Mouse (Mus musculus) midbrain, postnatal 0 days (tissue): ENCODE measurements around the gene Aph1c. TPM values are rescaled to one million over a fixed set of nuclear protein-coding genes. Genes with fewer than 3 reads are reported as not detected.

Experiments
- ATAC-seq: fragments of 200-750 bp; cut with Nextera tagmentation; 2 replicates; pipeline ENCODE4 v1.8.0; 2017; ENCODE audit warnings: moderate number of reproducible peaks, mild to moderate bottlenecking, moderate TSS enrichment, moderate library complexity; ENCODE audit not compliant: low FRiP score
- DNase-seq: peaks from one replicate; pipeline ENCODE4 v3.0.0-alpha.2; 2015; ENCODE audit warnings: low spot score
- H3K27ac ChIP-seq: fragments of 300-500 bp; sonication (generic); 2 replicates; pipeline ENCODE4 v1.5.1; 2014; ENCODE audit warnings: low read depth, mild to moderate bottlenecking, low read length, mixed read lengths
- H3K27me3 ChIP-seq: fragments of 300-500 bp; sonication (generic); 2 replicates; pipeline ENCODE4 v1.6.1; 2014; ENCODE audit warnings: low read length, control low read depth, mixed read lengths; ENCODE audit not compliant: insufficient read depth
- H3K36me3 ChIP-seq: fragments of 300-500 bp; sonication (generic); 2 replicates; pipeline ENCODE4 v1.6.1; 2014; ENCODE audit warnings: low read length, control low read depth, mixed read lengths; ENCODE audit not compliant: insufficient read depth
- H3K4me1 ChIP-seq: fragments of 300-500 bp; sonication (generic); 2 replicates; pipeline ENCODE4 v1.6.1; 2014; ENCODE audit warnings: mild to moderate bottlenecking, control low read depth, antibody characterized with exemption, low read length, mixed read lengths; ENCODE audit not compliant: insufficient read depth
- H3K4me2 ChIP-seq: fragments of 300-500 bp; sonication (generic); 2 replicates; pipeline ENCODE4 v1.6.1; 2014; ENCODE audit warnings: low read depth, mild to moderate bottlenecking, low read length, mixed read lengths; ENCODE audit not compliant: poor library complexity, severe bottlenecking
- H3K4me3 ChIP-seq: fragments of 300-500 bp; sonication (generic); 2 replicates; pipeline ENCODE4 v1.5.1; 2014; ENCODE audit warnings: low read depth, mild to moderate bottlenecking, low read length, moderate library complexity
- H3K9ac ChIP-seq: fragments of 300-500 bp; sonication (generic); replicated peaks from 2 replicates; pipeline ENCODE4 v1.6.1; 2014; ENCODE audit warnings: mild to moderate bottlenecking, low read length, moderate library complexity, mixed read lengths; ENCODE audit not compliant: poor library complexity, severe bottlenecking
- H3K9me3 ChIP-seq: fragments of 300-500 bp; sonication (generic); 2 replicates; pipeline ENCODE4 v1.6.1; 2016; ENCODE audit warnings: low read length, control low read depth
- CTCF ChIP-seq: IDR thresholded peaks from 2 replicates; pipeline ENCODE4 v1.5.1; 2016; ENCODE audit warnings: antibody characterized with exemption, mild to moderate bottlenecking
- WGBS: fragments of 180-500 bp; shearing (Covaris S2); extraction: QIAGEN DNeasy Blood & Tissue Kit; methylation state at CpG from one replicate; pipeline ENCODE4 v1.1.7; 2014; 5-methylcytosine and 5-hydroxymethylcytosine counted together
- polyA plus RNA-seq: library from polyadenylated mRNA; unstranded; fragments of >200 nt; fragmentation: Nextera tagmentation; extraction: Ambion mirVana; gene quantifications from 2 replicates; pipeline ENCODE4 v1.2.1, GENCODE M21; 2015
- total RNA-seq: library from RNA; depleted of rRNA; stranded (reverse); fragments of >200 nt; gene quantifications from 2 replicates; pipeline ENCODE4 v1.2.3, GENCODE M21; 2014; rRNA removed

The Aph1c gene
- total and polyA plus RNA-seq, 2 experiments from 2014 or later, result 1.3 to 3.4 TPM

- no peak for TF ChIP-seq CTCF
- DNase-seq, result no peak
- no peak overlapping the region for H3K4me3 ChIP-seq
- H3K27me3 ChIP-seq, result no peaks in the 10 kb centered on the region
- no peaks in the 10 kb centered on the region for H3K9me3 ChIP-seq
- no peak for ATAC-seq
- H3K4me1 ChIP-seq, result no peaks in the 10 kb centered on the region
- H3K4me2 ChIP-seq, result no peak overlapping the region
- no peak overlapping the region for H3K9ac ChIP-seq
- H3K27ac ChIP-seq, result no peak overlapping the region
- H3K36me3 ChIP-seq, result no peaks in the 10 kb centered on the region
Measured at GRCm38 (mm10) chr9:66770701-66771100, 63.8 kb downstream of the Aph1c start.

- Histone ChIP-seq H3K9ac (no peak overlapping the region), H3K9me3 (no peaks in the 10 kb centered on the region), H3K4me2 (no peak overlapping the region), H3K27me3 (no peaks in the 10 kb centered on the region), H3K27ac (no peak overlapping the region), H3K4me1 (no peaks in the 10 kb centered on the region), H3K36me3 (no peaks in the 10 kb centered on the region), H3K4me3 (no peak overlapping the region)
- no peak for TF ChIP-seq CTCF
- no peak for DNase-seq
- ATAC-seq, result no peak
- WGBS, result 82% methylated on average over 3 of the region's 3 CpGs
Measured at GRCm38 (mm10) chr9:66769275-66769674, 65.3 kb downstream of the Aph1c start.

DNA sequence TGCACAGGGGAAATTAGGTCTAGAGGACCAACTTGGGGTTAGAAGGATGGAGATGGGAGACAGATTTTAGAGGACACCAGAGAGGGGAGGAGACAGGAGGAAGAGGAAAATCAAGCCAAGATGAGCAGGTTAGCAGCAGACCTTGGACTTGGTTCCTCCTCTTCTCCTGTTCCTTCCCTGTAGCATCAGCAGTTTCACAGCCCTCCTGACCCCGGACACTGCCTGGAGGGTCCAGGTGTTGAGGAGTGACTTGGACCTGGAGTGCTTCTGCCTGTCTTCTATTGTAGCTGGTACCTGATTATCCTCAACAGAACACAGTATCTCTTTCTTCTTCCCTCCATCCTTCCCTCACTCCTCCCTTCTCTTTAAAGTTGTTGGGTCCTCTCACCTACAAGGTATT, 65.8 kb downstream of the Aph1c start:
- no peaks in the 10 kb centered on the region for H3K9me3 ChIP-seq
- no peak overlapping the region for H3K27ac ChIP-seq
- H3K4me2 ChIP-seq, result no peak overlapping the region
- TF ChIP-seq CTCF, result no peak
- 83% methylated on average over 1 of the region's 1 CpGs for WGBS
- H3K4me1 ChIP-seq, result no peaks in the 10 kb centered on the region
- ATAC-seq (no peak), DNase-seq (no peak)
- H3K4me3 ChIP-seq, result no peak overlapping the region
- no peaks in the 10 kb centered on the region for H3K27me3 ChIP-seq
- no peak overlapping the region for H3K9ac ChIP-seq
- H3K36me3 ChIP-seq, result no peaks in the 10 kb centered on the region

Other genes with a start within 250 kb of the Aph1c start
- 23.4 and 30.0 TPM in 2 replicates for gene Usp3, start 241.6 kb downstream of the Aph1c start, total RNA-seq
- 33.7 and 39.9 TPM in 2 replicates for gene Usp3, start 241.6 kb downstream of the Aph1c start, polyA plus RNA-seq
- 2.8 and 6.6 TPM in 2 replicates for gene Car12, start 121.0 kb downstream of the Aph1c start, total RNA-seq
- gene Car12, start 121.0 kb downstream of the Aph1c start, polyA plus RNA-seq, result 0.32 and 0.79 TPM in 2 replicates
- gene Aph1b, start 39.2 kb downstream of the Aph1c start, total RNA-seq, result 25.3 and 31.3 TPM in 2 replicates
- 15.1 and 15.5 TPM in 2 replicates for gene Aph1b, start 39.2 kb downstream of the Aph1c start, polyA plus RNA-seq
- gene Gm10647, start 37.7 kb downstream of the Aph1c start, total RNA-seq, result 0.60 and 1.1 TPM in 2 replicates
- gene Gm10647, start 37.7 kb downstream of the Aph1c start, polyA plus RNA-seq, result 0.17 and 0.18 TPM in 2 replicates
- gene Rab8b, start 85.0 kb upstream of the Aph1c start, total RNA-seq, result 26.0 and 29.6 TPM in 2 replicates
- gene Rab8b, start 85.0 kb upstream of the Aph1c start, polyA plus RNA-seq, result 15.2 and 18.2 TPM in 2 replicates
- 45.8 and 51.7 TPM in 2 replicates for gene Rps27l, start 111.4 kb upstream of the Aph1c start, total RNA-seq
- 160 and 168 TPM in 2 replicates for gene Rps27l, start 111.4 kb upstream of the Aph1c start, polyA plus RNA-seq
- 18.6 and 18.8 TPM in 2 replicates for gene Lactb, start 140.8 kb upstream of the Aph1c start, total RNA-seq
- 9.6 and 12.9 TPM in 2 replicates for gene Lactb, start 140.8 kb upstream of the Aph1c start, polyA plus RNA-seq
- gene Tpm1, start 214.7 kb upstream of the Aph1c start, total RNA-seq, result 124 and 147 TPM in 2 replicates
- 162 and 177 TPM in 2 replicates for gene Tpm1, start 214.7 kb upstream of the Aph1c start, polyA plus RNA-seq